Mouse (Mus musculus) MEL (cell line): ENCODE measurements at regions not wholly inside any gene's neighbourhood (a gene's known extent, or its start where the extent isn't known, plus 50 kb on each side); places are given as distances from the start of the nearest gene placed in this dataset.
A peak's percentile ranks its signal among the peaks of the same experiment; 100 is the strongest.

Experiments used
- DNase-seq: peaks from one replicate; pipeline ENCODE4 v3.0.0; 2011; ENCODE audit warnings: low read depth, low spot score
- H3K27ac ChIP-seq: 2 replicates; pipeline ENCODE4 v1.5.1; 2012; ENCODE audit warnings: low read depth, mild to moderate bottlenecking, control low read depth, low read length, moderate library complexity; ENCODE audit not compliant: control insufficient read depth
- H3K27me3 ChIP-seq, 2 experiments: fragments of 150-350 bp in 1 of 2; sonication (generic) in 1 of 2; 2 replicates each; pipeline ENCODE4 v1.6.1; 2012; ENCODE audit warnings: low read length in 2 of 2, mild to moderate bottlenecking in 2 of 2, improper control_type of control experiment in 1 of 2, moderate library complexity in 1 of 2; ENCODE audit not compliant: insufficient read depth in 2 of 2, control insufficient read depth in 1 of 2
- H3K36me3 ChIP-seq, 2 experiments: 2 replicates each; pipeline ENCODE4 v1.6.1; 2012 to 2014; ENCODE audit warnings: low read length in 2 of 2, improper control_type of control experiment in 1 of 2, inconsistent platforms in 1 of 2, mild to moderate bottlenecking in 1 of 2; ENCODE audit not compliant: insufficient read depth in 2 of 2, control insufficient read depth in 1 of 2
- H3K4me1 ChIP-seq, 2 experiments: fragments of 150-350 bp in 1 of 2; sonication (generic) in 1 of 2; 2 replicates each; pipeline ENCODE4 v1.6.1; 2012; ENCODE audit warnings: low read length in 2 of 2, improper control_type of control experiment in 1 of 2, mild to moderate bottlenecking in 1 of 2; ENCODE audit not compliant: insufficient read depth in 2 of 2, control insufficient read depth in 1 of 2
- H3K4me3 ChIP-seq, 2 experiments: fragments of 150-350 bp in 1 of 2; sonication (generic) in 1 of 2; 2 replicates each; pipeline ENCODE4 v1.5.1; 2012; ENCODE audit warnings: low read depth in 2 of 2, low read length in 2 of 2, mild to moderate bottlenecking in 2 of 2, moderate library complexity in 2 of 2, control low read depth in 1 of 2, improper control_type of control experiment in 1 of 2; ENCODE audit not compliant: control insufficient read depth in 1 of 2, insufficient read depth in 1 of 2
- H3K79me2 ChIP-seq: 2 replicates; pipeline ENCODE4 v1.6.1; 2012; ENCODE audit warnings: mild to moderate bottlenecking, low read length, moderate library complexity; ENCODE audit not compliant: control insufficient read depth, poor library complexity, insufficient read depth
- H3K9ac ChIP-seq: 2 replicates; pipeline ENCODE4 v1.6.1; 2012; ENCODE audit warnings: low read depth, mild to moderate bottlenecking, control low read depth, low read length, moderate library complexity; ENCODE audit not compliant: control insufficient read depth, poor library complexity, severe bottlenecking
- H3K9me3 ChIP-seq: fragments of 150-350 bp; sonication (generic); replicated peaks from 2 replicates; pipeline ENCODE4 v1.6.1; 2012; ENCODE audit warnings: mild to moderate bottlenecking, low read length, improper control_type of control experiment, moderate library complexity; ENCODE audit not compliant: insufficient read depth
- BHLHE40 ChIP-seq: IDR thresholded peaks from 2 replicates; pipeline ENCODE4 v1.6.1; 2012; ENCODE audit warnings: low read depth, mild to moderate bottlenecking, inconsistent platforms, low read length, improper control_type of control experiment, borderline replicate concordance
- CHD1 ChIP-seq: IDR thresholded peaks from 2 replicates; pipeline ENCODE4 v1.6.1; 2012; ENCODE audit warnings: low read depth, mild to moderate bottlenecking, inconsistent platforms, low read length, improper control_type of control experiment
- CTCF ChIP-seq, 3 experiments: IDR thresholded peaks in 2 of 3; conservative IDR thresholded peaks in 1 of 3; 2 replicates each; pipeline ENCODE4 v1.5.1; 2011 to 2012; ENCODE audit warnings: low read length in 3 of 3, low read depth in 2 of 3, mild to moderate bottlenecking in 2 of 3, improper control_type of control experiment in 1 of 3, inconsistent platforms in 1 of 3, mixed read lengths in 1 of 3, moderate library complexity in 1 of 3; ENCODE audit not compliant: control insufficient read depth in 1 of 3, insufficient read depth in 1 of 3, poor library complexity in 1 of 3, severe bottlenecking in 1 of 3
- E2F4 ChIP-seq: IDR thresholded peaks from 2 replicates; pipeline ENCODE4 v1.6.1; 2011; ENCODE audit warnings: low read depth, low read length, improper control_type of control experiment, borderline replicate concordance
- ELF1 ChIP-seq: IDR thresholded peaks from 2 replicates; pipeline ENCODE4 v1.6.1; 2014; ENCODE audit warnings: low read depth, mild to moderate bottlenecking, inconsistent platforms, low read length, improper control_type of control experiment, moderate library complexity
- EP300 ChIP-seq, 2 experiments: IDR thresholded peaks; 2 replicates each; pipeline ENCODE4 v1.6.1; 2011; ENCODE audit warnings: improper control_type of control experiment in 2 of 2, low read length in 2 of 2, low read depth in 1 of 2, mild to moderate bottlenecking in 1 of 2
- ETS1 ChIP-seq: IDR thresholded peaks from 2 replicates; pipeline ENCODE4 v1.6.1; 2012; ENCODE audit warnings: low read depth, mild to moderate bottlenecking, inconsistent platforms, low read length, improper control_type of control experiment, moderate library complexity
- GABPA ChIP-seq: IDR thresholded peaks from 2 replicates; pipeline ENCODE4 v1.6.1; 2012; ENCODE audit warnings: low read depth, mild to moderate bottlenecking, inconsistent platforms, low read length, improper control_type of control experiment, moderate library complexity
- GATA1 ChIP-seq: IDR thresholded peaks from 2 replicates; pipeline ENCODE4 v1.6.1; 2011; ENCODE audit warnings: low read depth, low read length, improper control_type of control experiment
- HCFC1 ChIP-seq: IDR thresholded peaks from 2 replicates; pipeline ENCODE4 v1.6.1; 2012; ENCODE audit warnings: low read depth, mild to moderate bottlenecking, inconsistent platforms, low read length, improper control_type of control experiment, moderate library complexity
- JUND ChIP-seq: IDR thresholded peaks from 2 replicates; pipeline ENCODE4 v1.6.1; 2011; ENCODE audit warnings: low read depth, mild to moderate bottlenecking, improper control_type of control experiment, low read length
- KAT2A ChIP-seq: conservative IDR thresholded peaks from 2 replicates; pipeline ENCODE4 v1.6.1; 2012; ENCODE audit warnings: low read depth, low read length, improper control_type of control experiment, inconsistent platforms
- MAFK ChIP-seq: IDR thresholded peaks from 2 replicates; pipeline ENCODE4 v1.6.1; 2011; ENCODE audit warnings: low read depth, mild to moderate bottlenecking, low read length, improper control_type of control experiment, borderline replicate concordance
- MAX ChIP-seq: IDR thresholded peaks from 2 replicates; pipeline ENCODE4 v1.6.1; 2011; ENCODE audit warnings: low read length, improper control_type of control experiment
- MAZ ChIP-seq: IDR thresholded peaks from 2 replicates; pipeline ENCODE4 v1.6.1; 2012; ENCODE audit warnings: low read depth, mild to moderate bottlenecking, inconsistent platforms, low read length, improper control_type of control experiment
- MEF2A ChIP-seq: IDR thresholded peaks from 2 replicates; pipeline ENCODE4 v1.6.1; 2014; ENCODE audit warnings: low read depth, mild to moderate bottlenecking, inconsistent platforms, low read length, improper control_type of control experiment; ENCODE audit not compliant: poor library complexity, insufficient replicate concordance, severe bottlenecking; ENCODE audit errors: extremely low read depth
- MXI1 ChIP-seq: IDR thresholded peaks from 2 replicates; pipeline ENCODE4 v1.6.1; 2011; ENCODE audit warnings: mild to moderate bottlenecking, low read depth, low read length, improper control_type of control experiment
- MYB ChIP-seq: IDR thresholded peaks from 2 replicates; pipeline ENCODE4 v1.6.1; 2011; ENCODE audit warnings: mild to moderate bottlenecking, low read depth, low read length, improper control_type of control experiment
- NELFE ChIP-seq: IDR thresholded peaks from 2 replicates; pipeline ENCODE4 v1.6.1; 2011; ENCODE audit warnings: low read depth, low read length, improper control_type of control experiment
- NRF1 ChIP-seq: IDR thresholded peaks from 2 replicates; pipeline ENCODE4 v1.6.1; 2014; ENCODE audit warnings: low read depth, mild to moderate bottlenecking, inconsistent platforms, low read length, improper control_type of control experiment, moderate library complexity; ENCODE audit not compliant: poor library complexity, insufficient read depth, severe bottlenecking
- POLR2A ChIP-seq, 2 experiments: IDR thresholded peaks; 2 replicates each; pipeline ENCODE4 v1.6.1; 2011 to 2012; ENCODE audit warnings: low read length in 2 of 2, mild to moderate bottlenecking in 2 of 2, control low read depth in 1 of 2, improper control_type of control experiment in 1 of 2, low read depth in 1 of 2, moderate library complexity in 1 of 2; ENCODE audit not compliant: control insufficient read depth in 1 of 2, insufficient read depth in 1 of 2, poor library complexity in 1 of 2
- POLR2AphosphoS2 ChIP-seq: IDR thresholded peaks from 2 replicates; pipeline ENCODE4 v1.6.1; 2011; ENCODE audit warnings: low read length, improper control_type of control experiment
- POLR2AphosphoS5 ChIP-seq: IDR thresholded peaks from 2 replicates; pipeline ENCODE4 v1.6.1; 2012; ENCODE audit warnings: low read depth, borderline replicate concordance, mild to moderate bottlenecking, inconsistent platforms, low read length, moderate library complexity, mixed read lengths
- RAD21 ChIP-seq: IDR thresholded peaks from 2 replicates; pipeline ENCODE4 v1.6.1; 2011; ENCODE audit warnings: mild to moderate bottlenecking, low read depth, low read length, improper control_type of control experiment
- RCOR1 ChIP-seq: IDR thresholded peaks from 2 replicates; pipeline ENCODE4 v1.6.1; 2012; ENCODE audit warnings: low read depth, mild to moderate bottlenecking, inconsistent platforms, low read length, improper control_type of control experiment
- SIN3A ChIP-seq: IDR thresholded peaks from 2 replicates; pipeline ENCODE4 v1.6.1; 2012; ENCODE audit warnings: low read length, improper control_type of control experiment, inconsistent platforms
- SMC3 ChIP-seq: IDR thresholded peaks from 2 replicates; pipeline ENCODE4 v1.6.1; 2011; ENCODE audit warnings: low read depth, low read length, improper control_type of control experiment
- TAL1 ChIP-seq: IDR thresholded peaks from 2 replicates; pipeline ENCODE4 v1.6.1; 2012; ENCODE audit warnings: mild to moderate bottlenecking, inconsistent platforms, low read length, moderate library complexity, mixed read lengths
- TCF12 ChIP-seq: IDR thresholded peaks from 2 replicates; pipeline ENCODE4 v1.6.1; 2014; ENCODE audit warnings: low read depth, mild to moderate bottlenecking, inconsistent platforms, low read length, improper control_type of control experiment, moderate library complexity
- UBTF ChIP-seq: IDR thresholded peaks from 2 replicates; pipeline ENCODE4 v1.6.1; 2012; ENCODE audit warnings: low read depth, mild to moderate bottlenecking, inconsistent platforms, low read length, improper control_type of control experiment, moderate library complexity, borderline replicate concordance; ENCODE audit not compliant: insufficient read depth
- USF1 ChIP-seq: IDR thresholded peaks from 2 replicates; pipeline ENCODE4 v1.6.1; 2014; ENCODE audit warnings: low read depth, mild to moderate bottlenecking, inconsistent platforms, low read length, improper control_type of control experiment, moderate library complexity
- USF2 ChIP-seq, 2 experiments: IDR thresholded peaks; 2 replicates each; pipeline ENCODE4 v1.6.1; 2011 to 2012; ENCODE audit warnings: improper control_type of control experiment in 2 of 2, low read length in 2 of 2, borderline replicate concordance in 1 of 2, inconsistent platforms in 1 of 2, low read depth in 1 of 2, mild to moderate bottlenecking in 1 of 2; ENCODE audit not compliant: insufficient read depth in 1 of 2
- ZC3H11A ChIP-seq: IDR thresholded peaks from 2 replicates; pipeline ENCODE4 v1.6.1; 2012; ENCODE audit warnings: low read depth, mild to moderate bottlenecking, inconsistent platforms, low read length, improper control_type of control experiment
- ZKSCAN1 ChIP-seq: IDR thresholded peaks from 2 replicates; pipeline ENCODE4 v1.6.1; 2012; ENCODE audit warnings: low read depth, mild to moderate bottlenecking, inconsistent platforms, low read length, improper control_type of control experiment, moderate library complexity
- ZMIZ1 ChIP-seq: IDR thresholded peaks from 2 replicates; pipeline ENCODE4 v1.6.1; 2012; ENCODE audit warnings: low read depth, mild to moderate bottlenecking, inconsistent platforms, low read length, improper control_type of control experiment, moderate library complexity
- ZNF384 ChIP-seq: IDR thresholded peaks from 2 replicates; pipeline ENCODE4 v1.6.1; 2012; ENCODE audit warnings: low read depth, mild to moderate bottlenecking, inconsistent platforms, low read length, improper control_type of control experiment

GRCm38 (mm10) chrX:11664330-11665061, 336.9 kb downstream of the H2al1j start:
- H3K9me3 ChIP-seq: no peaks in the 10 kb centered on the region
- H3K4me1 ChIP-seq: peaks cover 5 to 17% of the 10 kb centered on the region in 2 experiments; a peak in 3 of 4 replicates
- H3K36me3 ChIP-seq: peaks cover 0 to 13% of the 10 kb centered on the region in 2 experiments; a peak in 2 of 4 replicates
- no peaks in the 10 kb centered on the region for H3K27me3 ChIP-seq
- peaks cover 3% of the 10 kb centered on the region; the same call in 1 of the 2 replicates for H3K79me2 ChIP-seq
- H3K27ac ChIP-seq: peak overlapping the region; percentile 76
- peak overlapping the region; percentile 96 for H3K9ac ChIP-seq
- peak; percentile 80 for DNase-seq
- H3K4me3 ChIP-seq: peak overlapping the region; percentile 70 to 85
- TF ChIP-seq POLR2AphosphoS2 (no peak), NELFE (peak; percentile 49; the same call in 1 of the 2 replicates), GABPA (no peak), USF2 (IDR thresholded peaks at IDR 0.05; ENCODE audit: borderline replicate concordance in 1 of 2, insufficient read depth in 1 of 2, low read depth in 1 of 2, low read length in 2 of 2) (no peak), JUND (no peak), USF1 (peak; percentile 67), RAD21 (no peak), UBTF (no peak), MEF2A (no peak), POLR2AphosphoS5 (no peak), ZKSCAN1 (no peak), GATA1 (no peak), ZMIZ1 (no peak), MAFK (no peak), MXI1 (peak; percentile 67), ZC3H11A (no peak), BHLHE40 (peak; percentile 44; the same call in 1 of the 2 replicates), CTCF (IDR thresholded peaks at IDR 0.05 in 2 of 3, conservative IDR thresholded peaks at IDR 0.05 in 1 of 3; ENCODE audit: control insufficient read depth in 1 of 3, insufficient read depth in 1 of 3, low read depth in 2 of 3, low read length in 3 of 3, poor library complexity in 1 of 3, severe bottlenecking in 1 of 3) (no peak), E2F4 (no peak), TAL1 (no peak), EP300 (IDR thresholded peaks at IDR 0.05; ENCODE audit: low read depth in 1 of 2, low read length in 2 of 2) (0 out of 4 replicates have a peak, but pooled peaks of 1 of the 2 experiments have one; percentile 5), POLR2A (IDR thresholded peaks at IDR 0.05; ENCODE audit: control insufficient read depth in 1 of 2, insufficient read depth in 1 of 2, low read depth in 1 of 2, low read length in 2 of 2, poor library complexity in 1 of 2) (peak; percentile 62 to 68), HCFC1 (no peak), ELF1 (no peak), SMC3 (no peak), NRF1 (no peak), RCOR1 (no peak; the same call in 1 of the 2 replicates), ETS1 (no peak), TCF12 (no peak), KAT2A (no peak), CHD1 (no peak), ZNF384 (no peak), MAX (peak; percentile 94), SIN3A (no peak), MAZ (peak; percentile 74), MYB (no peak)
